Mouse (Mus musculus): Measurements from ENCODE around the gene 2900026A02Rik.

- TF ChIP-seq CTCF (IDR thresholded peaks at IDR 0.05; ENCODE audit: low read depth) (peak; percentile 100), EP300 (optimal IDR thresholded peaks at IDR 0.05) (no peak)
These were observed 166.7 kb downstream of the 2900026A02Rik start for GRCm38 (mm10) chr5:113054308-113054707.
